Mouse (Mus musculus) myocyte (in vitro differentiated cells): ENCODE results near the gene Cbs.

Experiments
- CEBPB ChIP-seq: IDR thresholded peaks from 2 replicates; pipeline ENCODE4 v1.6.1; 2011; ENCODE audit warnings: mild to moderate bottlenecking, moderate library complexity; ENCODE audit not compliant: poor library complexity, insufficient read depth, severe bottlenecking
- E2F4 ChIP-seq: IDR thresholded peaks from one replicate; pipeline ENCODE4 v1.6.1; 2011; ENCODE audit warnings: mild to moderate bottlenecking, control low read depth, moderate library complexity; ENCODE audit not compliant: insufficient read depth
- MAX ChIP-seq: IDR thresholded peaks from one replicate; pipeline ENCODE4 v1.6.1; 2011; ENCODE audit warnings: low read depth, mild to moderate bottlenecking, control low read depth
- MYOD1 ChIP-seq, 3 experiments: IDR thresholded peaks; one replicate each; pipeline ENCODE4 v1.6.1; 2011; ENCODE audit warnings: control low read depth in 2 of 3, low read depth in 2 of 3, mild to moderate bottlenecking in 2 of 3, moderate library complexity in 1 of 3; ENCODE audit not compliant: insufficient read length in 2 of 3, control insufficient read depth in 1 of 3
- MYOG ChIP-seq, 3 experiments: IDR thresholded peaks; one replicate each; pipeline ENCODE4 v1.6.1; 2011; ENCODE audit warnings: control low read depth in 2 of 3, low read depth in 2 of 3, mild to moderate bottlenecking in 2 of 3; ENCODE audit not compliant: insufficient read length in 2 of 3, control insufficient read depth in 1 of 3, insufficient read depth in 1 of 3
- POLR2A ChIP-seq: IDR thresholded peaks from one replicate; pipeline ENCODE4 v1.6.1; 2011; ENCODE audit warnings: low read depth, mild to moderate bottlenecking, control low read depth, moderate library complexity; ENCODE audit not compliant: insufficient read length
- POLR2AphosphoS2 ChIP-seq: IDR thresholded peaks from one replicate; pipeline ENCODE4 v1.6.1; 2011; ENCODE audit warnings: low read depth, control low read depth; ENCODE audit not compliant: insufficient read length
- REST ChIP-seq: IDR thresholded peaks from one replicate; pipeline ENCODE4 v1.6.1; 2011; ENCODE audit warnings: mild to moderate bottlenecking, control low read depth, moderate library complexity; ENCODE audit not compliant: insufficient read depth, insufficient read length
- SRF ChIP-seq: IDR thresholded peaks from one replicate; pipeline ENCODE4 v1.6.1; 2011; ENCODE audit warnings: low read depth; ENCODE audit not compliant: control insufficient read depth, insufficient read length
- TCF12 ChIP-seq: IDR thresholded peaks from one replicate; pipeline ENCODE4 v1.6.1; 2011; ENCODE audit warnings: mild to moderate bottlenecking, control low read depth; ENCODE audit not compliant: poor library complexity, insufficient read depth, severe bottlenecking
- TCF3 ChIP-seq: IDR thresholded peaks from one replicate; pipeline ENCODE4 v1.6.1; 2011; ENCODE audit warnings: low read depth, control low read depth; ENCODE audit not compliant: insufficient read length
- USF1 ChIP-seq: IDR thresholded peaks from one replicate; pipeline ENCODE4 v1.6.1; 2011; ENCODE audit warnings: low read depth, mild to moderate bottlenecking, control low read depth, moderate library complexity

DNA sequence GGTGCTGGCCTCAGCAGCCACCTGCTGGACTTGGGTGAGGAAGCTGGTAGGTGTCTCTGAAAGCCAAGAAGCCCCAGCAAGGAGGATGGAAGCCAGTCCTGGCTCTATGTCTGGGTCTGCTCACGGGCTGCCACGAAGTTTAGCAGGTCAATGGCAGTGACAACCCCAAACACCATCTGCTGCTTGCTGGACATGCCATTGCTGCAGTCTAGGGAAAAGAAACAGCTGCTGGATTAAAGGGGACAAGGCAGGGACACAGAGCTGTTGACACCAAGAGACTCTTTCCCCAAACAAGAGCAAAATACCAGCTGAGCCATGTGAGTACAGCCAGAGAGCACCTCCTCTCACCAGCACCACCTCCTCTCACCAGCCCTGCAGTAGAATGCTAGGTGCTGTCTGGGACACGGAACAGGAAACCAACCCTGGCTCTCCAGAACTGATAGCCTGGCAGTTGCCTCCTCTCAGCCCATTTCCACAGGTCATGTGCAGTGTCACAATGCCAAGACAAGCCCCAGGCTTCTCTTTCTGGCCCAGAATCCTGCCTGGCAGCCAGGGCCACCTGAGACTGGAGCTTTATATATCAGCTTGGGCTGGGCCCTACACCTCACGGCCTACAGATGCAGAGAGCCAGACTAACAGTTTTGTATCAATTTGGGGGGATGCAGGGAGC is 23.8 kb downstream of the Cbs start:
- no peak for TF ChIP-seq MAX
- TF ChIP-seq POLR2A, result no peak
- TF ChIP-seq TCF3, result no peak
- no peak for TF ChIP-seq TCF12
- TF ChIP-seq USF1, result no peak
- peak in 1 of 3 experiments; percentile 29 for TF ChIP-seq MYOD1 (IDR thresholded peaks at IDR 0.05; ENCODE audit: control insufficient read depth in 1 of 3, insufficient read length in 2 of 3, low read depth in 2 of 3)
- no peak for TF ChIP-seq CEBPB
- no peak for TF ChIP-seq POLR2AphosphoS2
- TF ChIP-seq E2F4, result no peak
- TF ChIP-seq MYOG (IDR thresholded peaks at IDR 0.05; ENCODE audit: control insufficient read depth in 1 of 3, insufficient read depth in 1 of 3, insufficient read length in 2 of 3, low read depth in 2 of 3), result peak in 2 of 3 experiments; percentile 36 to 59
- no peak for TF ChIP-seq SRF
- no peak for TF ChIP-seq REST
